Mouse (Mus musculus) myocyte (in vitro differentiated cells): ENCODE data around the gene Gm10271. TPM values are rescaled to one million over a fixed set of nuclear protein-coding genes. Genes with fewer than 3 reads are reported as not detected.
A peak's percentile ranks its signal among the peaks of the same experiment; 100 is the strongest.

Experiments used
- H3K27me3 ChIP-seq: one replicate; pipeline ENCODE4 v1.6.1; 2011; ENCODE audit not compliant: control insufficient read depth, insufficient read depth, insufficient read length
- H3K36me3 ChIP-seq: one replicate; pipeline ENCODE4 v1.6.1; 2011; ENCODE audit not compliant: control insufficient read depth, insufficient read depth
- H3K4me2 ChIP-seq: one replicate; pipeline ENCODE4 v1.6.1; 2011; ENCODE audit warnings: low read depth, control low read depth
- H3K4me3 ChIP-seq: one replicate; pipeline ENCODE4 v1.5.1; 2011; ENCODE audit warnings: mild to moderate bottlenecking, control low read depth, moderate library complexity
- H3K79me2 ChIP-seq: one replicate; pipeline ENCODE4 v1.6.1; 2011; ENCODE audit not compliant: control insufficient read depth, insufficient read depth
- H3ac ChIP-seq: one replicate; pipeline ENCODE4 v1.6.1; 2011; ENCODE audit not compliant: control insufficient read depth, insufficient read length
- CEBPB ChIP-seq: IDR thresholded peaks from 2 replicates; pipeline ENCODE4 v1.6.1; 2011; ENCODE audit warnings: mild to moderate bottlenecking, moderate library complexity; ENCODE audit not compliant: poor library complexity, insufficient read depth, severe bottlenecking
- E2F4 ChIP-seq: IDR thresholded peaks from one replicate; pipeline ENCODE4 v1.6.1; 2011; ENCODE audit warnings: mild to moderate bottlenecking, control low read depth, moderate library complexity; ENCODE audit not compliant: insufficient read depth
- MAX ChIP-seq: IDR thresholded peaks from one replicate; pipeline ENCODE4 v1.6.1; 2011; ENCODE audit warnings: low read depth, mild to moderate bottlenecking, control low read depth
- MYOD1 ChIP-seq, 3 experiments: IDR thresholded peaks; one replicate each; pipeline ENCODE4 v1.6.1; 2011; ENCODE audit warnings: control low read depth in 2 of 3, low read depth in 2 of 3, mild to moderate bottlenecking in 2 of 3, moderate library complexity in 1 of 3; ENCODE audit not compliant: insufficient read length in 2 of 3, control insufficient read depth in 1 of 3
- MYOG ChIP-seq, 3 experiments: IDR thresholded peaks; one replicate each; pipeline ENCODE4 v1.6.1; 2011; ENCODE audit warnings: control low read depth in 2 of 3, low read depth in 2 of 3, mild to moderate bottlenecking in 2 of 3; ENCODE audit not compliant: insufficient read length in 2 of 3, control insufficient read depth in 1 of 3, insufficient read depth in 1 of 3
- POLR2A ChIP-seq: IDR thresholded peaks from one replicate; pipeline ENCODE4 v1.6.1; 2011; ENCODE audit warnings: low read depth, mild to moderate bottlenecking, control low read depth, moderate library complexity; ENCODE audit not compliant: insufficient read length
- POLR2AphosphoS2 ChIP-seq: IDR thresholded peaks from one replicate; pipeline ENCODE4 v1.6.1; 2011; ENCODE audit warnings: low read depth, control low read depth; ENCODE audit not compliant: insufficient read length
- REST ChIP-seq: IDR thresholded peaks from one replicate; pipeline ENCODE4 v1.6.1; 2011; ENCODE audit warnings: mild to moderate bottlenecking, control low read depth, moderate library complexity; ENCODE audit not compliant: insufficient read depth, insufficient read length
- SRF ChIP-seq: IDR thresholded peaks from one replicate; pipeline ENCODE4 v1.6.1; 2011; ENCODE audit warnings: low read depth; ENCODE audit not compliant: control insufficient read depth, insufficient read length
- TCF12 ChIP-seq: IDR thresholded peaks from one replicate; pipeline ENCODE4 v1.6.1; 2011; ENCODE audit warnings: mild to moderate bottlenecking, control low read depth; ENCODE audit not compliant: poor library complexity, insufficient read depth, severe bottlenecking
- TCF3 ChIP-seq: IDR thresholded peaks from one replicate; pipeline ENCODE4 v1.6.1; 2011; ENCODE audit warnings: low read depth, control low read depth; ENCODE audit not compliant: insufficient read length
- USF1 ChIP-seq: IDR thresholded peaks from one replicate; pipeline ENCODE4 v1.6.1; 2011; ENCODE audit warnings: low read depth, mild to moderate bottlenecking, control low read depth, moderate library complexity
- polyA plus RNA-seq: library from polyadenylated mRNA; unstranded; fragments of >200 nt; fragmentation: generic; extraction: Trizol; gene quantifications from one replicate; pipeline ENCODE4 v1.2.1, GENCODE M21; 2012; ENCODE audit warnings: missing spikeins

The Gm10271 gene
- not detected for polyA plus RNA-seq

- Histone ChIP-seq H3K4me2 (no peak within 1 kb of the TSS), H3K27me3 (no peaks in the 10 kb centered on the region), H3K4me3 (no peak within 1 kb of the TSS), H3ac (no peak within 1 kb of the TSS), H3K79me2 (no peaks in the 10 kb centered on the region), H3K36me3 (no peaks in the 10 kb centered on the region)
- TF ChIP-seq SRF (no peak), USF1 (no peak), MYOD1 (IDR thresholded peaks at IDR 0.05; ENCODE audit: control insufficient read depth in 1 of 3, insufficient read length in 2 of 3, low read depth in 2 of 3) (no peak), POLR2AphosphoS2 (no peak), E2F4 (no peak), POLR2A (no peak), TCF12 (no peak), MYOG (IDR thresholded peaks at IDR 0.05; ENCODE audit: control insufficient read depth in 1 of 3, insufficient read depth in 1 of 3, insufficient read length in 2 of 3, low read depth in 2 of 3) (no peak)
These were observed at the start of gene Gm10271 for GRCm38 (mm10) chr10:116972509-116972908. Gene Gm10271, minus strand, starts transcription at chr10:116972609.

- no peak overlapping the region for H3K4me3 ChIP-seq
- no peaks in the 10 kb centered on the region for H3K79me2 ChIP-seq
- H3K36me3 ChIP-seq, result no peaks in the 10 kb centered on the region
- no peaks in the 10 kb centered on the region for H3K27me3 ChIP-seq
- H3ac ChIP-seq, result no peak overlapping the region
- TF ChIP-seq CEBPB (no peak), E2F4 (no peak), USF1 (no peak), MYOD1 (IDR thresholded peaks at IDR 0.05; ENCODE audit: control insufficient read depth in 1 of 3, insufficient read length in 2 of 3, low read depth in 2 of 3) (peak; percentile 60 to 86 (median 66))
- peak overlapping the region; percentile 74 for H3K4me2 ChIP-seq
These were observed 48.8 kb upstream of the Gm10271 start for GRCm38 (mm10) chr10:117021020-117021754.

GRCm38 (mm10) chr10:117018281-117018840 lies 46.0 kb upstream of the Gm10271 start:
- H3K79me2 ChIP-seq, result no peaks in the 10 kb centered on the region
- H3ac ChIP-seq, result no peak overlapping the region
- no peak overlapping the region for H3K4me3 ChIP-seq
- TF ChIP-seq POLR2AphosphoS2 (no peak), E2F4 (no peak), TCF12 (no peak), REST (no peak), POLR2A (no peak), MYOD1 (IDR thresholded peaks at IDR 0.05; ENCODE audit: control insufficient read depth in 1 of 3, insufficient read length in 2 of 3, low read depth in 2 of 3) (no peak), SRF (no peak), MAX (no peak), MYOG (IDR thresholded peaks at IDR 0.05; ENCODE audit: control insufficient read depth in 1 of 3, insufficient read depth in 1 of 3, insufficient read length in 2 of 3, low read depth in 2 of 3) (no peak), TCF3 (no peak), USF1 (no peak), CEBPB (no peak)
- no peaks in the 10 kb centered on the region for H3K27me3 ChIP-seq
- peak overlapping the region; percentile 42 for H3K4me2 ChIP-seq
- H3K36me3 ChIP-seq, result no peaks in the 10 kb centered on the region

GRCm38 (mm10) chr10:117014565-117014964 lies 42.2 kb upstream of the Gm10271 start:
- Histone ChIP-seq H3K27me3 (no peaks in the 10 kb centered on the region), H3K36me3 (no peaks in the 10 kb centered on the region), H3K4me3 (no peak overlapping the region), H3ac (no peak overlapping the region), H3K4me2 (peak overlapping the region; percentile 82), H3K79me2 (no peaks in the 10 kb centered on the region)
- no peak for TF ChIP-seq E2F4
- no peak for TF ChIP-seq MYOG (IDR thresholded peaks at IDR 0.05; ENCODE audit: control insufficient read depth in 1 of 3, insufficient read depth in 1 of 3, insufficient read length in 2 of 3, low read depth in 2 of 3)
- TF ChIP-seq MAX, result no peak
- TF ChIP-seq POLR2A, result no peak
- TF ChIP-seq MYOD1 (IDR thresholded peaks at IDR 0.05; ENCODE audit: control insufficient read depth in 1 of 3, insufficient read length in 2 of 3, low read depth in 2 of 3), result no peak
- TF ChIP-seq SRF, result no peak
- no peak for TF ChIP-seq USF1
- no peak for TF ChIP-seq CEBPB
- no peak for TF ChIP-seq TCF12
